Mouse (Mus musculus) thymus, postnatal 10 days (tissue): ENCODE measurements around the gene Serpinb5.
"Not testable (repeated sequence)": the region's sequence is repeated elsewhere in the genome, so short reads cannot be mapped to it uniquely, and the experiment has no call there.

Experiments used
- DNase-seq, 2 experiments: peaks; one replicate each; pipeline ENCODE4 v3.0.0; 2021; ENCODE audit warnings: low spot score in 2 of 2

Serpinb5 gene

GRCm38 (mm10) chr1:106860847-106861246, at the start of gene Serpinb5:
Gene Serpinb5 (plus strand): TSS chr1:106861173.
- no peak for DNase-seq

GRCm38 (mm10) chr1:106814864-106815263, 46.1 kb upstream of the Serpinb5 start:
- DNase-seq: no peak

GRCm38 (mm10) chr1:106815265-106815664, 45.7 kb upstream of the Serpinb5 start:
- DNase-seq: no peak

GRCm38 (mm10) chr1:106816766-106817165, 44.2 kb upstream of the Serpinb5 start:
- no peak for DNase-seq

GRCm38 (mm10) chr1:106818323-106818722, 42.6 kb upstream of the Serpinb5 start:
- DNase-seq: no peak

GRCm38 (mm10) chr1:106822297-106822696, 38.7 kb upstream of the Serpinb5 start:
- no peak for DNase-seq

- DNase-seq: no peak
These were observed 32.2 kb upstream of the Serpinb5 start for GRCm38 (mm10) chr1:106828784-106829183.

GRCm38 (mm10) chr1:106865543-106865942, 4.6 kb downstream of the Serpinb5 start:
- no peak for DNase-seq

GRCm38 (mm10) chr1:106866029-106866428, 5.1 kb downstream of the Serpinb5 start:
- DNase-seq: no peak

- peak; percentile 75 to 78 for DNase-seq
These were observed 5.8 kb downstream of the Serpinb5 start for GRCm38 (mm10) chr1:106866768-106867167.

- DNase-seq: no peak
These were observed 9.0 kb downstream of the Serpinb5 start for GRCm38 (mm10) chr1:106869986-106870385.

GRCm38 (mm10) chr1:106875193-106875886, 14.4 kb downstream of the Serpinb5 start:
- DNase-seq: no peak

- DNase-seq: no peak
These were observed 15.2 kb downstream of the Serpinb5 start for GRCm38 (mm10) chr1:106876147-106876546.

GRCm38 (mm10) chr1:106882723-106883122, 21.8 kb downstream of the Serpinb5 start:
- no peak for DNase-seq

GRCm38 (mm10) chr1:106883369-106883768, 22.4 kb downstream of the Serpinb5 start:
- DNase-seq: no peak

GRCm38 (mm10) chr1:106883812-106884211, 22.8 kb downstream of the Serpinb5 start:
- DNase-seq: peak in 1 of 2 experiments; percentile 71

GRCm38 (mm10) chr1:106895142-106895541, 34.2 kb downstream of the Serpinb5 start:
- DNase-seq: not testable (repeated sequence)

- no peak for DNase-seq
These were observed 40.4 kb downstream of the Serpinb5 start for GRCm38 (mm10) chr1:106901406-106901805.

- DNase-seq: no peak
These were observed 71.0 kb downstream of the Serpinb5 start for GRCm38 (mm10) chr1:106931954-106932353.
